Mouse (Mus musculus) megakaryocyte, embryonic 14.5 days (primary cell): Measurements from ENCODE around the gene Hmg20b. TPM values are rescaled to one million over a fixed set of nuclear protein-coding genes. Genes with fewer than 3 reads are reported as not detected.

Experiments
- H3K27me3 ChIP-seq: replicated peaks from 2 replicates; pipeline ENCODE3; 2012; ENCODE audit warnings: inconsistent platforms
- H3K36me3 ChIP-seq: replicated peaks from 2 replicates; pipeline ENCODE3; 2012; ENCODE audit warnings: low read length, inconsistent platforms, mixed read lengths
- H3K4me1 ChIP-seq: 2 replicates; pipeline ENCODE4 v1.6.1; 2012; ENCODE audit warnings: inconsistent platforms
- H3K4me3 ChIP-seq: replicated peaks from 2 replicates; pipeline ENCODE3; 2012; ENCODE audit warnings: moderate library complexity, mild to moderate bottlenecking, inconsistent platforms
- H3K9me3 ChIP-seq: 2 replicates; pipeline ENCODE4 v1.6.1; 2012; ENCODE audit warnings: inconsistent platforms
- FLI1 ChIP-seq: IDR thresholded peaks from 2 replicates; pipeline ENCODE4 v1.6.1; 2012; ENCODE audit warnings: low read length, inconsistent platforms, mixed read lengths
- GATA1 ChIP-seq: IDR thresholded peaks from 3 replicates; pipeline ENCODE4 v1.6.1; 2012; ENCODE audit warnings: mixed read lengths, low read length, inconsistent platforms, borderline replicate concordance
- polyA plus RNA-seq: library from polyadenylated mRNA; stranded (reverse); fragments of >175 nt; gene quantifications from 2 replicates; pipeline ENCODE4 v1.2.3, GENCODE M21; 2012; ENCODE audit warnings: low replicate concordance; ENCODE audit not compliant: insufficient read depth

The Hmg20b gene
- polyA plus RNA-seq, 1 experiment: 302 TPM

DNA sequence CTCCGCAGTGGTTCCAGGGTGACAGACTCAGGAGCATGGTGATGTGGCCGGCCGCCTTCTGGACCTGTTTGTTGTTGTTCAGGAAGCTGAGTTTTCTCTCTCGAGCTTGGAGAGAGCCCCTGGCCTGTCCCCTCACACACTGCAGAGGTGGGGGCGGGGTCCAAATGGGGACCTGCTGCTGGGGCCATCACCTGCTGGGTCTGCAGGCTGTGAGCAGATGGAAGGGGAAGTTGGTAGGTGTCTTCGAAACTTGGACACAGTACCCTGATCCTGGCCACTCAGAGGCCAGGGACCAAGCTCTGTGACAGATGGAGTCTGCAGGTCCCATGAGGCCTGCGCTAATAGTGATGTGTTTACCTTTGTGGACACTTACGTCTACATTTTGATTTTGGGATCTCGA lies 49.0 kb downstream of the Hmg20b start:
- Histone ChIP-seq H3K9me3 (no peaks in the 10 kb centered on the region), H3K27me3 (no peaks in the 10 kb centered on the region), H3K4me3 (no peak overlapping the region), H3K4me1 (peaks cover 99% of the 10 kb centered on the region), H3K36me3 (peaks cover 62% of the 10 kb centered on the region)
- TF ChIP-seq GATA1 (no peak), FLI1 (no peak)

DNA sequence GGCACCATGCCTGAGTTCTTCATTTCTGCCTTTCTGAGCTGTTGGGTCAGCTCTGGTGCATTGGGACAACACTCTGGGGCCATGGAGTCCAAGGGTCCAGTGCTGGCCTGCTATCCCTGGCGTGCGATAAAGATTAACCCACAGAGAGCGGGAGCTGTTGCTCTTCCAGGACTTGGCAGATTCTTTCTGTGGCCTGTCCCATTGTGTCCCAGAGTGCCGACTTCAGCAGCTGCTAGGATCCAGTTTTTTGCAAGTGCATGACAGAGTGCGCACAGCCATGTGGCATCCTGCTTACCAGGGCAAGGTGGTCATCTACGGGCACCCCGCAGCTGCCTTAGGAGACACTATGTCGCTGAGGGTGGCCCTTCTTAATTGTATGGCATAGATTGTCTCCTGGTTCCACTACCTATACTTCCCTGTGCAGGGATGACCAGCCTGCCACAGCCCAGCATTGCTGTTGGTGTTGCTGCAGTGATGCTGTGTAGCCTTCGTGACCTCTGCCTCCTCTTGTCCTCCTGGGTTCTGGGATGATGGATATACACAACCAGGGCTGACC lies 49.9 kb downstream of the Hmg20b start:
- TF ChIP-seq FLI1: no peak
- no peak for TF ChIP-seq GATA1
- Histone ChIP-seq H3K4me1 (peaks cover 100% of the 10 kb centered on the region), H3K36me3 (peaks cover 62% of the 10 kb centered on the region), H3K9me3 (no peaks in the 10 kb centered on the region), H3K4me3 (peak overlapping the region; percentile 90), H3K27me3 (no peaks in the 10 kb centered on the region)

DNA sequence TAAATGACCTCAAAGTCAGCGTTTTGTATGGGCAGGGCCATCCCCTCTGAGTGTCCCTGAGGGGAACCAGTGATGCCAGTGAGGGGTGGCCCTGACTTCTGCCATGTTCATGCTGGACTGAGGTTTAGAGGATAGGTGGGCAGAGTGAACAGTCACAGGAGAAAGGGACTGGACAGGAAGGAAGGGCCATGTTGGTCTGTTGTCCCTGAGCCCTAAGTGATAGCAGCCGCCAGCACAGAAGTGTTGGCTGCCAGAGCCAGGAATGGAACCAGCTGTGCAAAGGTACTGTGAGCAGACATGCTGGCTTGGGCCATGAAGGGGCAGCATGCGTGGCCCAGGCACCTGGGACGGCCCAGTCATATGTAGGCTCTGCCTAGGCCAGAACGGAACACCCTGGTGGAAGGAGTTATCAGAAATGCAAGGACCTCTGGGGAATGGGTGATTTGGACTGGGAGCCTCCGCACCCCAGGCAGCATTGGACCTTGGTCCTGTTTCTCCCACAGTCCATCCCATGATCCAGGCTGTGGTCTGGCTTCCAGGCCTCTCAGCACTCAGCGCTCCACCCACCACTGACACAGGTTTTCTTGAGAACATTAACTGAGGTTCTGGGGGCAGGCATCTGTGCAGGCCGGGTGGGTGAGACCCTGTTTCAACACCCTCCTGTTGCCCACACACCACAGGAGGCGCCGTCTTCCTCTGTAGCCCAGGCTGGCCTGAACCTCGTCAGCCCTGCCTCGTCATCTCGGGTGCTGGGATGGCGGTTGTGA lies 50.5 kb downstream of the Hmg20b start:
- peaks cover 100% of the 10 kb centered on the region for H3K4me1 ChIP-seq

DNA sequence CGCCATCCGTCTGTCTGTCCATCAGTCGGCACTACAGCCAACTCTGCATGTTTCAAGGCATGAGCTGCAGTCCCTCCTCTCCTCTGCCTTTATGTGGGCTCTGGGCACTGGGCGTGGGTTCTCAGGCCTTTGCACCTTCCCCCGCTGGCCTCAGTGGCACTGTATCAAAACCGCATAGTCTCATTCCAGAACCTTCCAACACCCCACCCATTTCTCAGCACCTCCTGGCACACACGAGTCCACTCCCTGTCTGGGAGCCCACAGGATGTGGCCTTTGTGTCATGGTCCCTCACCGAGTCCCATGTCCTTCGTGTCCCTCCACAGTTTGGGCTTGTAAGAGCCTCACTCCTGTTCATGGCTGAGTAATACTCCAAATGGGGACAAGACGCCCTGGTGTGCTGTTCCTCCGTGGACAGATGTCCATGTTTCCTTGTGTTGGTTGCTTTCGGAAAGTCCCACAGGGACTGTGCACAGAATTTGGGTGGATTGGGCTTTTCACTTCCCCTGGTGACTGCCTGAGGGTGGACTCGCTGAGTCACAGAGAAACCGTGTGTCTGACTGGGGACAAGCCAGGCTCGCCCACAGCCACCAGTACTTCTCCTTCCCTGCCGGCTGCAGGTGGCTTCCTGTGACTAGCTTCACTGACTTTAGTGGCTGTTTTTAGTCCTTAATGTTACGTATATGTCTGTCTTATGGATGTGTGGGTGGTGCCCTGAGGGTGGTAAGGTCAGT lies 51.7 kb downstream of the Hmg20b start:
- Histone ChIP-seq H3K27me3 (no peaks in the 10 kb centered on the region), H3K36me3 (peaks cover 67% of the 10 kb centered on the region), H3K9me3 (no peaks in the 10 kb centered on the region), H3K4me3 (peak overlapping the region; percentile 90), H3K4me1 (peaks cover 100% of the 10 kb centered on the region)
- TF ChIP-seq GATA1 (no peak), FLI1 (no peak)

More for the DNA sequence above, 50.5 kb downstream of the Hmg20b start:
- Histone ChIP-seq H3K27me3 (no peaks in the 10 kb centered on the region), H3K36me3 (peaks cover 62% of the 10 kb centered on the region), H3K4me3 (peak overlapping the region; percentile 90), H3K9me3 (no peaks in the 10 kb centered on the region)
- TF ChIP-seq GATA1: no peak
- no peak for TF ChIP-seq FLI1

DNA sequence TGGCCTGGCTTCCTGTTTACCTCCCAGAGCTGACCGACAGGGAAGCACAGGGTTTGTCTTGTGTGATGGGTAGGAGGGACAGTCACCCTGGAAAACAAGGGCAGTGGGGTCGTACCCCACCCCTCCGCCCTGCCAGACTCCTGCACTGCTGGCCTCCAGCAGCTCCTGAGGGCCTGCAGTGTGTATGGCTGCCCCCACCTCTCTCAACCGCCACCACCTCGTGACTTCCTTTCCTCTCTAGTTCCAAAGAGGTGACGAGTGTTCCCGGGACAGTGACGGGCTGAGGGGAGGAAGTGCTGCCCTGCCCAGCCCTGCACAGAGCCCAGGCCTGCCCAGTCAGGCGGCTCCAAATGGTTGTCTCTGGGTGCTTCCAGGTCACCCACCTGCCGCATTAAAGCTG lies 52.4 kb downstream of the Hmg20b start:
- peaks cover 96% of the 10 kb centered on the region for H3K4me1 ChIP-seq
- peak overlapping the region; percentile 90 for H3K4me3 ChIP-seq
- no peaks in the 10 kb centered on the region for H3K9me3 ChIP-seq
- peaks cover 67% of the 10 kb centered on the region for H3K36me3 ChIP-seq
- no peaks in the 10 kb centered on the region for H3K27me3 ChIP-seq
- TF ChIP-seq FLI1: no peak
- no peak for TF ChIP-seq GATA1

DNA sequence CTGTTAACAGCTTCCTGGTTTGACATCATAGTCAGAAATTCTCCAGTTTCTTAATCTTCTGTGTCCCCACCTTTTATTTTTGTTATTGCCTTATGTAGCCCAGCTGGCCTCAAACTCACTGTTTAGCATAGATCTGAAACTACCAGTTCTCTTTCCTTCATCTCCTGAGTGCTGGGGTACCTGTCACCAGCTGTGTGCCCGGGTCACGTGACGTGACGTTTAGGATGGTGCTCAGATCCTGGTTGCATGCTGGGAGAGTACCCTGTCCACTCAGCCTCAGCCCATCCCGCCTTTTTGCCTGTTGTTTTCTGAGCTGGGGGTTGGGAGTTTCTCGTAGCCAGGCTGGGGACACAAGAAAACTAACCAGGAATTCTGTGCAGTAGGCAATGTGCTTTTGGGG lies 53.0 kb downstream of the Hmg20b start:
- peaks cover 64% of the 10 kb centered on the region for H3K36me3 ChIP-seq
- TF ChIP-seq GATA1 (no peak), FLI1 (no peak)
- H3K27me3 ChIP-seq: no peaks in the 10 kb centered on the region
- peaks cover 93% of the 10 kb centered on the region for H3K4me1 ChIP-seq
- H3K4me3 ChIP-seq: peak overlapping the region; percentile 90
- H3K9me3 ChIP-seq: no peaks in the 10 kb centered on the region

Other genes starting within 250 kb of the Hmg20b start
- 407 and 1,114 TPM in 2 replicates for gene Map2k2, start 244.6 kb downstream of the Hmg20b start, polyA plus RNA-seq
- gene Zbtb7a, start 215.3 kb downstream of the Hmg20b start, polyA plus RNA-seq: 100.0 and 136 TPM in 2 replicates
- gene Pias4, start 182.6 kb downstream of the Hmg20b start, polyA plus RNA-seq: 95.2 and 184 TPM in 2 replicates
- gene Eef2, start 173.8 kb downstream of the Hmg20b start, polyA plus RNA-seq: 439 and 1,295 TPM in 2 replicates
- gene Dapk3, start 167.5 kb downstream of the Hmg20b start, polyA plus RNA-seq: 168 TPM in 2 replicates
- gene 4930442H23Rik, start 166.6 kb downstream of the Hmg20b start, polyA plus RNA-seq: not detected in 2 replicates
- not detected in 2 replicates for gene Nmrk2, start 148.4 kb downstream of the Hmg20b start, polyA plus RNA-seq
- not detected in 2 replicates for gene Atcay, start 119.6 kb downstream of the Hmg20b start, polyA plus RNA-seq
- gene Zfr2, start 117.3 kb downstream of the Hmg20b start, polyA plus RNA-seq: 1.4 TPM in 1 of 2 replicates, not detected in the other
- 6.2 and 21.4 TPM in 2 replicates for gene Matk, start 97.5 kb downstream of the Hmg20b start, polyA plus RNA-seq
- 458 and 769 TPM in 2 replicates for gene Mrpl54, start 83.5 kb downstream of the Hmg20b start, polyA plus RNA-seq
- gene Apba3, start 83.5 kb downstream of the Hmg20b start, polyA plus RNA-seq: 93.1 and 154 TPM in 2 replicates
- 4.6 and 5.5 TPM in 2 replicates for gene Tjp3, start 58.9 kb downstream of the Hmg20b start, polyA plus RNA-seq
- gene Pip5k1c, start 57.5 kb downstream of the Hmg20b start, polyA plus RNA-seq: 124 and 136 TPM in 2 replicates
- gene Cactin, start 29.4 kb downstream of the Hmg20b start, polyA plus RNA-seq: 76.5 and 78.5 TPM in 2 replicates
- 87.5 and 153 TPM in 2 replicates for gene Tbxa2r, start 21.7 kb downstream of the Hmg20b start, polyA plus RNA-seq
- 2.9 and 11.0 TPM in 2 replicates for gene Gipc3, start 7.2 kb downstream of the Hmg20b start, polyA plus RNA-seq
- 20.2 and 44.1 TPM in 2 replicates for gene Mfsd12, start 7.0 kb upstream of the Hmg20b start, polyA plus RNA-seq
- gene 4930404N11Rik, start 15.3 kb upstream of the Hmg20b start, polyA plus RNA-seq: 30.6 and 109 TPM in 2 replicates
- 71.2 and 72.9 TPM in 2 replicates for gene Fzr1, start 28.0 kb upstream of the Hmg20b start, polyA plus RNA-seq
- 80.4 and 114 TPM in 2 replicates for gene Dohh, start 33.9 kb upstream of the Hmg20b start, polyA plus RNA-seq
- gene Gm48551, start 34.0 kb upstream of the Hmg20b start, polyA plus RNA-seq: 0.89 TPM in 1 of 2 replicates, not detected in the other
- gene Gm48552, start 38.5 kb upstream of the Hmg20b start, polyA plus RNA-seq: 8.4 TPM in 1 of 2 replicates, not detected in the other
- 4.4 TPM in 1 of 2 replicates, not detected in the other for gene Smim24, start 42.6 kb upstream of the Hmg20b start, polyA plus RNA-seq
- 184 and 257 TPM in 2 replicates for gene Nfic, start 105.2 kb upstream of the Hmg20b start, polyA plus RNA-seq
- 1.3 and 3.3 TPM in 2 replicates for gene Celf5, start 132.2 kb upstream of the Hmg20b start, polyA plus RNA-seq
- 145 and 508 TPM in 2 replicates for gene Ncln, start 145.9 kb upstream of the Hmg20b start, polyA plus RNA-seq
- gene S1pr4, start 149.7 kb upstream of the Hmg20b start, polyA plus RNA-seq: 7.4 and 9.1 TPM in 2 replicates
- gene Gna15, start 173.7 kb upstream of the Hmg20b start, polyA plus RNA-seq: 31.7 and 48.4 TPM in 2 replicates
- gene Gna11, start 194.7 kb upstream of the Hmg20b start, polyA plus RNA-seq: 7.3 and 10.2 TPM in 2 replicates
- 2,412 and 5,687 TPM in 2 replicates for gene Aes, start 209.0 kb upstream of the Hmg20b start, polyA plus RNA-seq
- gene Tle2, start 224.1 kb upstream of the Hmg20b start, polyA plus RNA-seq: 18.9 and 34.3 TPM in 2 replicates